Mouse (Mus musculus) left cerebral cortex, postnatal 10 days (tissue): Measurements from ENCODE around the gene Inpp4a. TPM values are rescaled to one million over a fixed set of nuclear protein-coding genes. Genes with fewer than 3 reads are reported as not detected.

Experiments
- DNase-seq, 2 experiments: peaks; one replicate each; pipeline ENCODE4 v3.0.0; 2021 to 2022; ENCODE audit warnings: low spot score in 2 of 2, mixed read lengths in 1 of 2; ENCODE audit errors: extremely low spot score in 1 of 2
- intact Hi-C: fragments of 180-260 bp; cut with DNase I; formaldehyde crosslinking; loops from one replicate; pipeline ENCODE4 v1.15.1; 2025
- total RNA-seq, 2 experiments: library from RNA; stranded (reverse); gene quantifications; 2 replicates each; pipeline ENCODE4 v1.2.3; 2021

Gene Inpp4a
- total RNA-seq, 2 experiments from 2014 or later: 138 TPM

- intact Hi-C loops: no loop called here
These were observed 143.5 kb downstream of the Inpp4a start for GRCm38 (mm10) chr1:37442848-37443835.

GRCm38 (mm10) chr1:37448361-37449095, 148.9 kb downstream of the Inpp4a start:
- intact Hi-C loops: loop anchor here (5.0 kb wide), 1 partner anchor 189 kb away; no protein-coding TSS in a partner anchor

More at GRCm38 (mm10) chr1:37442848-37443835, 143.5 kb downstream of the Inpp4a start:
- no peak for DNase-seq

GRCm38 (mm10) chr1:37451270-37451669, 151.6 kb downstream of the Inpp4a start:
- intact Hi-C loops: no loop called here

More at GRCm38 (mm10) chr1:37448361-37449095, 148.9 kb downstream of the Inpp4a start:
- peak in 1 of 2 experiments; percentile 66 for DNase-seq

GRCm38 (mm10) chr1:37457546-37457945, 157.9 kb downstream of the Inpp4a start:
- intact Hi-C loops: no loop called here
- no peak for DNase-seq

More at GRCm38 (mm10) chr1:37451270-37451669, 151.6 kb downstream of the Inpp4a start:
- no peak for DNase-seq

Other genes with a start within 250 kb of the Inpp4a start
- under 1 TPM; 0.22 to 0.47 TPM for gene Cnga3, start 85.4 kb upstream of the Inpp4a start, total RNA-seq
- 10 to 100 TPM; 40.8 to 41.4 TPM for gene Coa5, start 130.2 kb downstream of the Inpp4a start, total RNA-seq
- 10 to 100 TPM; 57.8 to 63.8 TPM for gene Unc50, start 130.3 kb downstream of the Inpp4a start, total RNA-seq
- gene Mgat4a, start 241.2 kb downstream of the Inpp4a start, total RNA-seq: 10 to 100 TPM; 28.9 to 29.6 TPM